Mouse (Mus musculus) neural tube, embryonic 13.5 days (tissue): ENCODE measurements around the gene Gpr4. TPM values are rescaled to one million over a fixed set of nuclear protein-coding genes. Genes with fewer than 3 reads are reported as not detected.

Experiments
- ATAC-seq: fragments of 200-750 bp; cut with Nextera tagmentation; 2 replicates; pipeline ENCODE4 v1.8.0; 2017; ENCODE audit warnings: low read depth, mild to moderate bottlenecking, moderate TSS enrichment, moderate library complexity
- H3K27ac ChIP-seq: fragments of 300-500 bp; sonication (generic); replicated peaks from 2 replicates; pipeline ENCODE4 v1.5.1; 2015; ENCODE audit warnings: moderate library complexity, mild to moderate bottlenecking, inconsistent platforms
- H3K27me3 ChIP-seq: fragments of 300-500 bp; sonication (generic); 2 replicates; pipeline ENCODE4 v1.6.1; 2015; ENCODE audit warnings: mild to moderate bottlenecking, inconsistent platforms
- H3K36me3 ChIP-seq: fragments of 300-500 bp; sonication (generic); 2 replicates; pipeline ENCODE4 v1.6.1; 2015; ENCODE audit warnings: mild to moderate bottlenecking, inconsistent platforms
- H3K4me1 ChIP-seq: fragments of 300-500 bp; sonication (generic); replicated peaks from 2 replicates; pipeline ENCODE4 v1.6.1; 2015; ENCODE audit warnings: inconsistent platforms
- H3K4me2 ChIP-seq: fragments of 300-500 bp; sonication (generic); 2 replicates; pipeline ENCODE4 v1.6.1; 2015; ENCODE audit warnings: inconsistent platforms, mild to moderate bottlenecking, moderate library complexity
- H3K4me3 ChIP-seq: fragments of 300-500 bp; sonication (generic); 2 replicates; pipeline ENCODE4 v1.5.1; 2015; ENCODE audit warnings: mild to moderate bottlenecking, inconsistent platforms
- H3K9ac ChIP-seq: fragments of 300-500 bp; sonication (generic); 2 replicates; pipeline ENCODE4 v1.6.1; 2015; ENCODE audit warnings: moderate library complexity, mild to moderate bottlenecking, inconsistent platforms
- H3K9me3 ChIP-seq: fragments of 300-500 bp; sonication (generic); 2 replicates; pipeline ENCODE4 v1.6.1; 2016; ENCODE audit warnings: inconsistent platforms
- WGBS: fragments of 180-500 bp; shearing (Covaris S2); methylation state at CpG from one replicate; pipeline ENCODE4 v1.1.7; 2015; 5-methylcytosine and 5-hydroxymethylcytosine counted together
- microRNA counts: library from miRNA; unstranded; fragments of <30 nt; microRNA quantifications from one replicate; lab custom pipeline; 2016
- microRNA-seq: library from miRNA; unstranded; fragments of <30 nt; microRNA quantifications from one replicate; pipeline ENCODE4, GENCODE M21; 2016
- polyA plus RNA-seq: library from polyadenylated mRNA; unstranded; fragments of >200 nt; fragmentation: Nextera tagmentation; extraction: Ambion mirVana; gene quantifications from 2 replicates; pipeline ENCODE4 v1.2.1, GENCODE M21; 2015

Gpr4 gene
- polyA plus RNA-seq, 1 experiment from 2014 or later = 2.6 TPM

DNA sequence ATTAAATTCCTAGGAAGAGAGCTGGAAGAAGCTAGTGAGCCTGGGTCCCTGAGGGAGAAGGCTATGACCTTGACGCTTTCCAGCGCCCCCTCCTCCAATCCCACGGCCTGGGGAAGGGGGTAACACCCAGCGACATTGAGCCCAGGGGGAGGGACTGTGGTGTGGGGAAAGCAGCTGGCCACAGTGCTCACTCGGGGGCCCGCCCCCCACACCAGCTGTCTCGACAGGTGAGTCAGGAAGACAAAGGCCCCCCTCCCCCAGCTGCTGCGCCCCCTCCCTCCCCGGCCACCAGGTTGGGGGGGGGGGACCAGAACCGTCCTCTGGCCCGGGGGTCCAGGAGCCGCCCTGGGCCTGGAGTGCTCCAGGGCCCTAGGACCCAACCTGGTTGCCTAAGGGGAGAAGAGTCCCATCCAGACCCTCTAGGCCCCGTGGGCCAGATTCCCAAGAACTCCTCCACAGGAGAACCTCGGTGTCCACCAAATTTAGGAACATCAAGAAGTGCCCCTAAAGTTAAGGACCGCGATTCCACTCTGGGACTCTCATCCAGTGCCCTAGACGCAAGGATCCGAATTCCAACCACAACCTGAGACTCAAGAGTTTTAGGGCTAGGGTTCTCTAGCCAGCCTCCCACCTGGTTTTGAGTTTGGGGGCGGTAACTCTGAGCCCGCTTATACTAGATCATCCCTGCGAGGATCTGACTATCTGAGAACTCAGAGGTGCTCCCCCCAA, 58.3 kb downstream of the Gpr4 start:
- Histone ChIP-seq H3K36me3 (0 out of 2 replicates have a peak, but pooled peaks cover 5% of the 10 kb centered on the region), H3K27ac (peak overlapping the region; percentile 86), H3K4me3 (peak overlapping the region; percentile 96), H3K4me2 (peak overlapping the region; percentile 96), H3K27me3 (0 out of 2 replicates have a peak, but pooled peaks cover 7% of the 10 kb centered on the region), H3K9ac (peak overlapping the region; percentile 95), H3K4me1 (peaks cover 38% of the 10 kb centered on the region), H3K9me3 (no peaks in the 10 kb centered on the region)
- ATAC-seq = no peak
- under 1% methylated on average over 21 of the region's 21 CpGs for WGBS

- WGBS = under 1% methylated on average over 62 of the region's 62 CpGs
- H3K9me3 ChIP-seq = no peaks in the 10 kb centered on the region
- peak; percentile 77 for ATAC-seq
Measured at GRCm38 (mm10) chr7:19271238-19272172, 59.2 kb downstream of the Gpr4 start, which contains the start of gene Vasp. Gene Vasp, minus strand, starts transcription at chr7:19271817.

DNA sequence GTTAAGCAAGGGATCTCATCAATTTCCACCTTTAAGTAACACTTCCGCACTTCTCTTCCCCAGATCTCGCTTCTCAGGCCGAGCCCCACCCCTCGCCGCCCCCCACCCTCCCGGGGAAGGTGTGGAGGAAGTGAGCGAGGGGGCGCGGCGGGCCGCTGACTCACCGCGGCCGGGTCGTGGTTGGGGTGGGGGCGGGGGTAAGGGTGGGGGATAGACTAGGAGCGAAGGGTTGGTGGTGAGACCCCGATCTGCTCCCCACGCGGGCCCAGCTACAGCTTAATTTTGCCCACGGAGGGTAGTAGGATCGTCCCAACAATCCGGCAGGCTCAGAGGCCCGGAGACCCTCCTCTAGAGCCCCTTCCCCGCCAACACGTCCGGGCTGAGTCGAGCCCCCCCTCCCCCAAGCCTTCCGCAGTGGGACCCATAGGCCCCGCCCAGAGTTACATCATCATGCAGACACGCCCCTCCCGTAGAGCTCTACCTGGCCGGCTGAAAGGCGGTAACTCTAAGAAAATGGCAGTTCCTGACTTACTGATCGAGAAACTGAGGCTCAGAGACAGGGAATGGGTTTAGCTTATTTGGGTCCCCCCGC, 59.9 kb downstream of the Gpr4 start:
- Histone ChIP-seq H3K4me3 (peak overlapping the region; percentile 96), H3K36me3 (0 out of 2 replicates have a peak, but pooled peaks cover 5% of the 10 kb centered on the region), H3K27me3 (peaks cover 8% of the 10 kb centered on the region; the same call in 1 of the 2 replicates), H3K9ac (peak overlapping the region; percentile 95), H3K27ac (peak overlapping the region; percentile 86), H3K4me2 (peak overlapping the region; percentile 96), H3K9me3 (no peaks in the 10 kb centered on the region), H3K4me1 (peaks cover 28% of the 10 kb centered on the region)
- 1% methylated on average over 35 of the region's 36 CpGs for WGBS
- peak; percentile 64 for ATAC-seq

More at GRCm38 (mm10) chr7:19271238-19272172, 59.2 kb downstream of the Gpr4 start, which contains the start of gene Vasp:
- peak within 1 kb of the TSS; percentile 96 for H3K4me3 ChIP-seq
- 0 out of 2 replicates have a peak, but pooled peaks cover 7% of the 10 kb centered on the region for H3K27me3 ChIP-seq
- H3K4me2 ChIP-seq = peak within 1 kb of the TSS; percentile 96
- H3K9ac ChIP-seq = peak within 1 kb of the TSS; percentile 95
- peaks cover 29% of the 10 kb centered on the region for H3K4me1 ChIP-seq
- H3K27ac ChIP-seq = peak within 1 kb of the TSS; percentile 86
- H3K36me3 ChIP-seq = 0 out of 2 replicates have a peak, but pooled peaks cover 5% of the 10 kb centered on the region

MicroRNAs encoded within 50 kb of the gene (microRNA counts, 519-probe panel; counts per million panel counts)
- not detected for microRNA mmu-miR-330 (lab: Ali Mortazavi, UCI)

Small RNAs within 50 kb of the gene (microRNA-seq; reads per million reads assigned to microRNA genes)
- gene Mir330 = 292 reads per million, percentile 69 among the genes with 10 or more reads in this experiment

Other genes starting within 250 kb of the Gpr4 start
- 0.56 TPM in 2 replicates for gene Nanos2, start 225.1 kb upstream of the Gpr4 start, polyA plus RNA-seq
- gene Mypop, start 221.3 kb upstream of the Gpr4 start, polyA plus RNA-seq = 5.8 and 7.4 TPM in 2 replicates
- 28.4 and 29.9 TPM in 2 replicates for gene Irf2bp1, start 208.5 kb upstream of the Gpr4 start, polyA plus RNA-seq
- gene Foxa3, start 189.0 kb upstream of the Gpr4 start, polyA plus RNA-seq = 0.13 and 0.14 TPM in 2 replicates
- gene Sympk, start 188.2 kb upstream of the Gpr4 start, polyA plus RNA-seq = 30.4 and 32.7 TPM in 2 replicates
- gene Rsph6a, start 157.8 kb upstream of the Gpr4 start, polyA plus RNA-seq = not detected in 2 replicates
- gene Dmwd, start 136.3 kb upstream of the Gpr4 start, polyA plus RNA-seq = 25.1 and 26.0 TPM in 2 replicates
- gene Dmpk, start 128.7 kb upstream of the Gpr4 start, polyA plus RNA-seq = 10.5 and 10.7 TPM in 2 replicates
- gene Six5, start 117.9 kb upstream of the Gpr4 start, polyA plus RNA-seq = 2.5 and 3.2 TPM in 2 replicates
- gene Gm4969, start 94.2 kb upstream of the Gpr4 start, polyA plus RNA-seq = 2.1 and 2.3 TPM in 2 replicates
- 17.7 and 18.1 TPM in 2 replicates for gene Fbxo46, start 92.7 kb upstream of the Gpr4 start, polyA plus RNA-seq
- gene Qpctl, start 63.2 kb upstream of the Gpr4 start, polyA plus RNA-seq = 21.7 and 22.2 TPM in 2 replicates
- 108 and 118 TPM in 2 replicates for gene Snrpd2, start 62.8 kb upstream of the Gpr4 start, polyA plus RNA-seq
- 1.3 and 1.4 TPM in 2 replicates for gene Gipr, start 46.4 kb upstream of the Gpr4 start, polyA plus RNA-seq
- 6.8 and 8.1 TPM in 2 replicates for gene Eml2, start 36.1 kb upstream of the Gpr4 start, polyA plus RNA-seq
- gene Opa3, start 15.8 kb downstream of the Gpr4 start, polyA plus RNA-seq = 38.7 and 39.9 TPM in 2 replicates
- gene Vasp, start 59.3 kb downstream of the Gpr4 start, polyA plus RNA-seq = 41.2 and 46.3 TPM in 2 replicates
- gene Ppm1n, start 67.5 kb downstream of the Gpr4 start, polyA plus RNA-seq = 0.41 and 0.59 TPM in 2 replicates
- gene Rtn2, start 70.1 kb downstream of the Gpr4 start, polyA plus RNA-seq = 103 and 117 TPM in 2 replicates
- 0.06 and 0.19 TPM in 2 replicates for gene Fosb, start 97.5 kb downstream of the Gpr4 start, polyA plus RNA-seq
- gene Ercc1, start 132.2 kb downstream of the Gpr4 start, polyA plus RNA-seq = 90.7 and 96.1 TPM in 2 replicates
- gene Cd3eap, start 146.9 kb downstream of the Gpr4 start, polyA plus RNA-seq = 19.8 and 21.1 TPM in 2 replicates
- 1.2 and 3.4 TPM in 2 replicates for gene Ppp1r13l, start 147.2 kb downstream of the Gpr4 start, polyA plus RNA-seq
- gene Ercc2, start 169.5 kb downstream of the Gpr4 start, polyA plus RNA-seq = 18.6 and 20.5 TPM in 2 replicates
- 4.0 and 5.3 TPM in 2 replicates for gene Klc3, start 191.6 kb downstream of the Gpr4 start, polyA plus RNA-seq
- 1.1 and 1.3 TPM in 2 replicates for gene Ckm, start 192.2 kb downstream of the Gpr4 start, polyA plus RNA-seq
- gene Mark4, start 246.3 kb downstream of the Gpr4 start, polyA plus RNA-seq = 14.9 and 16.1 TPM in 2 replicates